Mouse (Mus musculus): ENCODE data around the gene B230118H07Rik. TPM values are rescaled to one million over a fixed set of nuclear protein-coding genes. Genes with fewer than 3 reads are reported as not detected.
A peak's percentile ranks its signal among the peaks of the same experiment; 100 is the strongest.

Gene B230118H07Rik
- polyA plus RNA-seq, 1 experiment from 2014 or later, result 12.6 TPM

DNA sequence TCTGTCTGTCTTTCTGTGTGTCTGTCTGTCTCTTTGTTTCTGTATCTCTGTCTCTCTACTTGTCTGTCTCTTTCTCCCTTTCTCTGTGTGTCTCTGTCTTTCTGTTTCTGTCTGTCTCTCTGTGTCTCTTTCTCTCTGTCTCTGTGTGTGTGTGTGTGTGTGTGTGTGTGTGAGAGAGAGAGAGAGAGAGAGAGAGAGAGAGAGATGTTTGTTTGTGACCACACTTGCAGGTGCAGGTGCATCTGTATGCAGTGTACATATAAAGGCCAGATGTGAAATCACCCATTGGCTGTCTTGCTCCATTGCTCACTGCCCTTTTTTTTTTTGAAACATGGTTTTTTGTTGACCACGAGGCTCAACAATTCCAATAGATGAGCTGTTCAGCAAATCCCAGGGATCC, 1.1 kb upstream of the B230118H07Rik start:
- ATAC-seq (ENCODE audit: low read depth), result no peak
- 47% methylated on average over 1 of the region's 1 CpGs for WGBS (ENCODE audit: insufficient replicate concordance)
- Histone ChIP-seq H3K27ac (ENCODE audit: low read length) (no peak overlapping the region), H3K4me3 (ENCODE audit: low read depth, low read length) (no peak overlapping the region), H3K27me3 (ENCODE audit: control insufficient read depth, insufficient read depth, low read depth, low read length) (no peaks in the 10 kb centered on the region), H3K4me2 (ENCODE audit: low read depth, low read length) (no peak overlapping the region), H3K4me1 (ENCODE audit: control insufficient read depth, low read depth, low read length) (no peaks in the 10 kb centered on the region; the same call in 1 of the 2 replicates), H3K9ac (ENCODE audit: low read depth, low read length) (no peak overlapping the region), H3K36me3 (ENCODE audit: control insufficient read depth, insufficient read depth) (no peaks in the 10 kb centered on the region), H3K9me3 (replicated peaks; ENCODE audit: control insufficient read depth, low read length) (no peaks in the 10 kb centered on the region)

DNA sequence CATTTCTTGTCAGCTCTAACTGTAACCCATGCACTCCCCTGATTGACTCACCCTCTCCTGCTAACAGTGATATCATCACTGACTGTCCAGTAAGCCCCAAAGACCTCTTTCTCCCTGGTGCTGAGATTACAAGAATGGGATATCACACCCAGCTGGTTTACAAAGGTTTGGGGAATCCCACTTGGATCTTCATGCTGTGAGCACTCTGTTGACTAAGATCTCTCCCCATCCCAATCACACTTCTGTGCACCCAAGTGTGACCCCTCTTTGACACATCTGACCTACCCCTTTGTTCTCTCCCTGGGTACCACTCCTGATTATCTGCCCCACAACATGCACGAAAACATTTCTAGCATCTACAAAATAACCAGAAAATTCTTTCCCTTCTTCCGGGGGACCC, 971 bp downstream of the B230118H07Rik start:
- 60% methylated on average over 2 of the region's 2 CpGs for WGBS (ENCODE audit: insufficient replicate concordance)
- H3K4me2 ChIP-seq (ENCODE audit: low read depth, low read length), result no peak overlapping the region
- no peak overlapping the region for H3K4me3 ChIP-seq (ENCODE audit: low read depth, low read length)

DNA sequence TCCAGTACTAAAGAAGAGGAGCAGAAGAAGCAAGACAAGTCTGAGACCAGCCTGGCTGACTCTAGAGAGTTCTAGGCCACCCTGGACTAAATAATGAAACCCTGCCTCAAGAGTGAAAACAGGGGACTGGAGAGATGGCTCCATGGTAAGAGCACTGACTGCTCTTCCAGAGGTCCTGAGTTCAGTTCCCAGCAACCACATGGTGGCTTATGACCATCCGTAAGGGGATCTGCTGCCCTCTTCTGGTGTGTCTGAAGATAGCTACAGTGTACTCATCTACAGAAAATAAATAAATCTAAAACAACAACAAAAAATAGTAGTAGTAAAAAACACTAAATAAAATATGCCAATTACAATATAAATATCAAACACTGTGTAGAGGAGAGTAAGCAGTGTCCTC, 3.5 kb downstream of the B230118H07Rik start:
- H3K4me1 ChIP-seq (ENCODE audit: control insufficient read depth, low read depth, low read length), result no peaks in the 10 kb centered on the region
- no peaks in the 10 kb centered on the region for H3K36me3 ChIP-seq (ENCODE audit: control insufficient read depth, insufficient read depth)
- WGBS (ENCODE audit: insufficient replicate concordance), result 67% methylated on average over 1 of the region's 1 CpGs
- H3K9ac ChIP-seq (ENCODE audit: low read depth, low read length), result no peak overlapping the region
- H3K27me3 ChIP-seq (ENCODE audit: control insufficient read depth, insufficient read depth, low read depth, low read length), result no peaks in the 10 kb centered on the region
- ATAC-seq (ENCODE audit: low read depth), result no peak
- H3K4me3 ChIP-seq (ENCODE audit: low read depth, low read length), result no peak overlapping the region
- H3K4me2 ChIP-seq (ENCODE audit: low read depth, low read length), result no peak overlapping the region
- no peaks in the 10 kb centered on the region for H3K9me3 ChIP-seq (replicated peaks; ENCODE audit: control insufficient read depth, low read length)
- H3K27ac ChIP-seq (ENCODE audit: low read length), result no peak overlapping the region

More for the DNA sequence above, 971 bp downstream of the B230118H07Rik start:
- H3K27ac ChIP-seq (ENCODE audit: low read length), result no peak overlapping the region
- no peaks in the 10 kb centered on the region for H3K9me3 ChIP-seq (replicated peaks; ENCODE audit: control insufficient read depth, low read length)
- ATAC-seq (ENCODE audit: low read depth), result no peak
- no peak overlapping the region for H3K9ac ChIP-seq (ENCODE audit: low read depth, low read length)
- H3K36me3 ChIP-seq (ENCODE audit: control insufficient read depth, insufficient read depth), result no peaks in the 10 kb centered on the region
- no peaks in the 10 kb centered on the region for H3K27me3 ChIP-seq (ENCODE audit: control insufficient read depth, insufficient read depth, low read depth, low read length)
- no peaks in the 10 kb centered on the region; the same call in 1 of the 2 replicates for H3K4me1 ChIP-seq (ENCODE audit: control insufficient read depth, low read depth, low read length)

DNA sequence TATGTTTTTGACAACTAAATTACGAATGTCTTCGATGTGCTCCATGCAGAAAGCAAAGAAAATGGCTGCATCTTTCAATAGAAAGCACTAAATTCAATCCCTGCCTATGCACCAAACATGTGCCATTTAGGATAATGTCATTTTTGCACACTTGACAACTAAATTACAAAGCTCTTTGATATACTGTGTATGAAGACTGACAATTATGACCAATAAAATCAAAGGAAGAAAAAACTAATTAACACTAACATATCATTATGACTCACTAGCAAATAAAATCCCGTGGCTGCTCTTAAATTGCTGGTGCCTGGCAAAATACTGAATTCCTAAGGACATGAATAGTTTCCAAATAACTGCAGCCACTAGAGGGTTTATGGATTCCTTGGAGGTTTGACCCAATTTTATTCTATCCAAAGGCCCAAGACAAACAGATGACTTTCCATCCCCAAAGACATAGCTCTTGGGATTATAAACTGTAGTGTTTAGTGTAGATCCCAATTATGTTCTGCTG, 9.4 kb downstream of the B230118H07Rik start:
- Histone ChIP-seq H3K27me3 (ENCODE audit: control insufficient read depth, insufficient read depth, low read depth, low read length) (no peaks in the 10 kb centered on the region), H3K4me3 (ENCODE audit: low read depth, low read length) (no peak overlapping the region), H3K4me1 (ENCODE audit: control insufficient read depth, low read depth, low read length) (no peaks in the 10 kb centered on the region), H3K9me3 (replicated peaks; ENCODE audit: control insufficient read depth, low read length) (no peaks in the 10 kb centered on the region), H3K36me3 (ENCODE audit: control insufficient read depth, insufficient read depth) (no peaks in the 10 kb centered on the region), H3K9ac (ENCODE audit: low read depth, low read length) (no peak overlapping the region), H3K4me2 (ENCODE audit: low read depth, low read length) (no peak overlapping the region), H3K27ac (ENCODE audit: low read length) (no peak overlapping the region)
- ATAC-seq (ENCODE audit: low read depth), result no peak
- 58% methylated on average over 3 of the region's 3 CpGs for WGBS (ENCODE audit: insufficient replicate concordance)

DNA sequence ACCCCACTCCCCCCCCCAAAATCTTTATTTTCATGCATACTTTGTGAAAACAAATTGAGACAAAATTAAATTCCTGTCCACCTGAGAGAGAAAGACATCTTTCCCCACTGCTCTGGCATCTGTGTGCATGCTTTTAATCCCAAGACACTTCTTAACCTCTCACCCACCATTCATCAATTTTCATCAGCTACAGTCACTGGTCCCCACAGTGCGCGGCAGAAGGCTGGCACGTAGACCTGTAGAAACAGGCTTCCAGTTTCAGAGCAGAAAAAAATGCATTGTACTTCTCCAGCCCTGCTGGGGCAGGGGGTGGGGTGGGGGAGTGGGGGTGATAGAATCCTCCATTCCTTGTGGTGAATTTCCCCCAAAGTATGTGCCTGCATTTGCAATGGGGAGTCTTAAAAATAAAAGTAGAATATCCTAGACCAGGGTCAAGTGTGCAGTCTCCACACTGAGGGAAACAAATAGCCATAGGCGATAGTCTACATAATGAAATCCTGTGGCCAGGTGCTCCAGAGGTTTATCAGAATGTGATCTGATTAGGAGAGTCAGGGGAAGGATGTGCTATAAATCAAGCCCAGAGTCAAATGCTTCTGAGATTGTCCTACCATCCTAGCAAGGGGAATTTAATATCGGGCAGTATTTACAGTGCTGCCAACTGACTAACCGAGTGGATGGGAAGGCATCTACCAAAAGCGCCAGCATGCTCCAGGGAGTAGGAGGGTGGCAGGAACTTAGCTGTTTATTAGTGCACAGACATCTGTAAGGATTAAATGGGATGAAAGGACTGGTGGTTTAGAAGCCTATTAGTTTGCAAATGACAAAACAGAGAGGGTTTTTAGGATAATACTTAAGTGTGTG, 10.1 kb downstream of the B230118H07Rik start:
- H3K4me3 ChIP-seq (ENCODE audit: low read depth, low read length), result no peak overlapping the region
- H3K36me3 ChIP-seq (ENCODE audit: control insufficient read depth, insufficient read depth), result no peaks in the 10 kb centered on the region
- no peaks in the 10 kb centered on the region for H3K27me3 ChIP-seq (ENCODE audit: control insufficient read depth, insufficient read depth, low read depth, low read length)
- no peaks in the 10 kb centered on the region for H3K4me1 ChIP-seq (ENCODE audit: control insufficient read depth, low read depth, low read length)
- H3K9me3 ChIP-seq (replicated peaks; ENCODE audit: control insufficient read depth, low read length), result no peaks in the 10 kb centered on the region
- H3K9ac ChIP-seq (ENCODE audit: low read depth, low read length), result no peak overlapping the region
- WGBS (ENCODE audit: insufficient replicate concordance), result 70% methylated on average over 7 of the region's 7 CpGs
- H3K4me2 ChIP-seq (ENCODE audit: low read depth, low read length), result no peak overlapping the region
- no peak overlapping the region for H3K27ac ChIP-seq (ENCODE audit: low read length)
- ATAC-seq (ENCODE audit: low read depth), result no peak

DNA sequence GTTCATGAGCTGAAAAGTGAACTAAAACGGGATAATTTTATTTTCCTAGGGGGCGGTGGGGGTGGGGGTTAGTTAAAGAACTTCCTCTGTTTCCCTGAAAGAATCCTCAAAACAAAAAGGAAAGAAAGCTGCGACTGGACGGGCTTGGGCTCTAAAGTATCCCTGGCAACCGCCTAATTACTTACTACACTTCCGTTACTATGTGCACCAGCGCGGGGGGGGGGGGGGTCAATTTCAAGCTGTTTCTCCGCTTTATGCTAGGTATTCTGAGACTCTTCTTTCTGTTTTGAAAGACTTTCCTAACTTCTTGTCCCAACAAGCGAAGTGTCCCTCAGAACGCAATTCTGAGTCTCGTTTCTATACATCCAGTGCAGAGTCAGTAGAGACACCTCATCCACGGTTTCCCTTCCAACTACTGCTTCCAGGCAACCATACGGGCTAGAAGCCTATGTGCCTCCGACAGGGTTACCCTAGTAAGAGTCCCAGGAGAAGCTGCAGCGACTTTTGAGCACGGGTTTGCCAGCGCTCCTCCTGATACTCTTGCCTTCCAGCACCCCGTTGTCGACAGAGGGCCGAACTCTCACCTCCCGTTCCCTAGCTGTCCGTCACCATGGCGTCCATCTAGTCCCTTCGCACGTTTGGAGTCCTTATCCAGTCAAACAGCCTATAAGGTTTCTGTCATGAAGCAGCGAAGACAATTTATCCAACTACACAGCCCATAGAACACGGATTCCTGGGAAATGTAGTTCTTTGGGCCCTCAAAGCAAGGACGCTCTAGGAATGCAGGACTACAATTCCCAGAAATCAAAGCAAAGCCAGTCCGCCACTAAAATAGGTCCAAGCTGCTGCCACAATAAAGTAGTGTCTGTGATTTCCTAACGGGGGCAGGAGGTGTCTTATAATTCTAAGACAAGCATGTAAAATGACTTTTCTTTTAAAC, 20.8 kb downstream of the B230118H07Rik start:
- Histone ChIP-seq H3K27me3 (ENCODE audit: control insufficient read depth, insufficient read depth, low read depth, low read length) (no peaks in the 10 kb centered on the region), H3K4me3 (ENCODE audit: low read depth, low read length) (peak overlapping the region; percentile 66)
- WGBS (ENCODE audit: insufficient replicate concordance), result 2% methylated on average over 31 of the region's 31 CpGs

DNA sequence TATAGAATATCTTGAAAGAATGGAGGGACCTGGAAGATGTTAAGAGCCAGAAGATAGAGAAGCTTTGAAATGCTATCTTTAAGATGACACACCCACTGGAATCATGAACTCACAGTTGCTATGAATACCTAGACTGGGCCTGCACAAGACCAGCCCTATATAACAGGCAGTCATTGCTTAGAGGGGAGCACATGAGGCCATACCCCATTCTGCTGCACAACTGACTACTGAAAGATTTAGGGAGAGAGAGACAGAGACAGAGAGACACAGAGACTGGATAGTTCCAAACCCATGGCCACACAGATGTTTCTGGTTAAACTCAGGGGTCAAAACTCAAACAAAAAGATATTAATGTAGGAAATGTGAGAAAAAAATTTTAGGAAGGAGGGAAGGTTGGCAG, 22.1 kb downstream of the B230118H07Rik start:
- ATAC-seq (ENCODE audit: low read depth), result no peak

More for the DNA sequence above, 20.8 kb downstream of the B230118H07Rik start:
- H3K9me3 ChIP-seq (replicated peaks; ENCODE audit: control insufficient read depth, low read length), result no peaks in the 10 kb centered on the region
- H3K36me3 ChIP-seq (ENCODE audit: control insufficient read depth, insufficient read depth), result no peaks in the 10 kb centered on the region
- peak overlapping the region; percentile 69 for H3K4me2 ChIP-seq (ENCODE audit: low read depth, low read length)
- peak; percentile 98 for ATAC-seq (ENCODE audit: low read depth)
- no peaks in the 10 kb centered on the region; the same call in 1 of the 2 replicates for H3K4me1 ChIP-seq (ENCODE audit: control insufficient read depth, low read depth, low read length)
- H3K9ac ChIP-seq (ENCODE audit: low read depth, low read length), result peak overlapping the region; percentile 52
- H3K27ac ChIP-seq (ENCODE audit: low read length), result peak overlapping the region; percentile 53

DNA sequence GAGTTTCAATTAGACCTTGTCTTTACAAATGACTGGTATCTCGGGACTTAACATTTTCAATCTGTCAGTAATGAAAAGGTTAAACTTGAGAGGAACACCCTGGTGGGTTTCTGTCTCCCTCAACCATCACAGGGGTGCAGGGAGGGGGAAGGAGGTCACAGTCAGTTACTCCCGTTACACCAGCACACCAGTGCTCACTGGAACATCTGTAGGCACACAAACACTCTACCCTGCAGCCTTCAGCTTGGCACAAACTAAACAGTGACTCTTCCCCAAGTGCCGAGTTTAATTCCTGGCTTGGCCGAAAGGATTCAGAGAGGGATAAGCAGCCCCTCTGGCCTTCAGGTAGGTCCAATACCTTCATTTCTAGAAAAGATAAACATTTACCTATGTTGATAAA, 24.8 kb downstream of the B230118H07Rik start, which contains the start of gene Rag2:
Gene Rag2, plus strand, starts transcription at position 193 of the 400 bp plus-strand sequence.
- Histone ChIP-seq H3K36me3 (ENCODE audit: control insufficient read depth, insufficient read depth) (no peaks in the 10 kb centered on the region), H3K4me1 (ENCODE audit: control insufficient read depth, low read depth, low read length) (no peaks in the 10 kb centered on the region; the same call in 1 of the 2 replicates), H3K9me3 (replicated peaks; ENCODE audit: control insufficient read depth, low read length) (no peaks in the 10 kb centered on the region), H3K27me3 (ENCODE audit: control insufficient read depth, insufficient read depth, low read depth, low read length) (no peaks in the 10 kb centered on the region), H3K4me2 (ENCODE audit: low read depth, low read length) (no peak within 1 kb of the TSS), H3K4me3 (ENCODE audit: low read depth, low read length) (no peak within 1 kb of the TSS), H3K9ac (ENCODE audit: low read depth, low read length) (no peak within 1 kb of the TSS), H3K27ac (ENCODE audit: low read length) (no peak within 1 kb of the TSS)
- 36% methylated on average over 4 of the region's 4 CpGs for WGBS (ENCODE audit: insufficient replicate concordance)
- no peak for ATAC-seq (ENCODE audit: low read depth)

More for the DNA sequence above, 22.1 kb downstream of the B230118H07Rik start:
- H3K4me1 ChIP-seq (ENCODE audit: control insufficient read depth, low read depth, low read length), result no peaks in the 10 kb centered on the region; the same call in 1 of the 2 replicates
- H3K27me3 ChIP-seq (ENCODE audit: control insufficient read depth, insufficient read depth, low read depth, low read length), result no peaks in the 10 kb centered on the region
- no peak overlapping the region for H3K4me3 ChIP-seq (ENCODE audit: low read depth, low read length)
- no peak overlapping the region for H3K27ac ChIP-seq (ENCODE audit: low read length)
- H3K4me2 ChIP-seq (ENCODE audit: low read depth, low read length), result no peak overlapping the region
- H3K36me3 ChIP-seq (ENCODE audit: control insufficient read depth, insufficient read depth), result no peaks in the 10 kb centered on the region
- no peaks in the 10 kb centered on the region for H3K9me3 ChIP-seq (replicated peaks; ENCODE audit: control insufficient read depth, low read length)
- H3K9ac ChIP-seq (ENCODE audit: low read depth, low read length), result no peak overlapping the region
